Mouse (Mus musculus) bone marrow, adult 2 months (tissue): ENCODE data around the gene Rpl27. TPM values are rescaled to one million over a fixed set of nuclear protein-coding genes. Genes with fewer than 3 reads are reported as not detected.
"Not testable (repeated sequence)": the region's sequence is repeated elsewhere in the genome, so short reads cannot be mapped to it uniquely, and the experiment has no call there.

Source experiments
- H3K27ac ChIP-seq: fragments of 200-500 bp; 2 replicates; pipeline ENCODE4 v1.5.1; 2012; ENCODE audit warnings: low read depth, mild to moderate bottlenecking, control low read depth, inconsistent platforms, low read length; ENCODE audit not compliant: control insufficient read depth, poor library complexity, insufficient read depth
- H3K4me1 ChIP-seq: fragments of 200-500 bp; 2 replicates; pipeline ENCODE4 v1.6.1; 2011; ENCODE audit warnings: low read length; ENCODE audit not compliant: control insufficient read depth, insufficient read depth
- H3K4me3 ChIP-seq: fragments of 200-500 bp; replicated peaks from 2 replicates; pipeline ENCODE3; 2011; ENCODE audit warnings: mild to moderate bottlenecking, low read depth, low read length, control low read depth; ENCODE audit not compliant: control insufficient read depth
- CTCF ChIP-seq: fragments of 200-500 bp; IDR thresholded peaks from 2 replicates; pipeline ENCODE4 v1.5.1; 2011; ENCODE audit warnings: low read length, control low read depth; ENCODE audit not compliant: control insufficient read depth, insufficient read depth
- POLR2A ChIP-seq: fragments of 200-500 bp; IDR thresholded peaks from 2 replicates; pipeline ENCODE4 v1.6.1; 2011; ENCODE audit warnings: low read depth, mild to moderate bottlenecking, control low read depth, low read length, borderline replicate concordance; ENCODE audit not compliant: control insufficient read depth
- WGBS: fragments of 180-500 bp; shearing (Covaris S2); methylation state at CpG from one replicate; pipeline ENCODE4 v1.1.7; 2018; 5-methylcytosine and 5-hydroxymethylcytosine counted together
- polyA plus RNA-seq: library from polyadenylated mRNA; stranded (reverse); fragments of >200 nt; gene quantifications from 2 replicates; pipeline ENCODE4 v1.2.4, GENCODE M21; 2011; ENCODE audit warnings: low replicate concordance; ENCODE audit not compliant: missing spikeins, insufficient read depth, insufficient read length

Gene Rpl27
- polyA plus RNA-seq, 1 experiment: 941 TPM

- Histone ChIP-seq H3K27ac (no peak overlapping the region), H3K4me1 (peaks cover 3% of the 10 kb centered on the region), H3K4me3 (no peak overlapping the region)
- WGBS: 28% methylated on average over 13 of the region's 13 CpGs
- no peak for TF ChIP-seq CTCF
- TF ChIP-seq POLR2A: no peak
Measured at GRCm38 (mm10) chr11:101468731-101469130, 26.6 kb downstream of the Rpl27 start.

- Histone ChIP-seq H3K27ac (no peak overlapping the region), H3K4me1 (peaks cover 2% of the 10 kb centered on the region), H3K4me3 (no peak overlapping the region)
- WGBS: 67% methylated on average over 4 of the region's 4 CpGs
- TF ChIP-seq POLR2A (no peak), CTCF (no peak)
Measured at GRCm38 (mm10) chr11:101469155-101469554, 27.1 kb downstream of the Rpl27 start.

GRCm38 (mm10) chr11:101470206-101470605 is 28.1 kb downstream of the Rpl27 start:
- TF ChIP-seq POLR2A (no peak), CTCF (no peak)
- H3K27ac ChIP-seq: no peak overlapping the region
- H3K4me3 ChIP-seq: no peak overlapping the region
- H3K4me1 ChIP-seq: peaks cover 2% of the 10 kb centered on the region
- WGBS: 81% methylated on average over 7 of the region's 7 CpGs

GRCm38 (mm10) chr11:101471926-101472325 is 29.8 kb downstream of the Rpl27 start:
- TF ChIP-seq POLR2A (no peak), CTCF (no peak)
- Histone ChIP-seq H3K27ac (no peak overlapping the region), H3K4me3 (no peak overlapping the region), H3K4me1 (no peaks in the 10 kb centered on the region; the same call in 1 of the 2 replicates)
- WGBS: 76% methylated on average over 3 of the region's 3 CpGs

- Histone ChIP-seq H3K4me3 (no peak overlapping the region), H3K27ac (no peak overlapping the region), H3K4me1 (no peaks in the 10 kb centered on the region)
- 77% methylated on average over 7 of the region's 7 CpGs for WGBS
- TF ChIP-seq CTCF (no peak), POLR2A (no peak)
Measured at GRCm38 (mm10) chr11:101472336-101472735, 30.2 kb downstream of the Rpl27 start.

- not testable (repeated sequence) for H3K27ac ChIP-seq, H3K4me3 ChIP-seq, H3K4me1 ChIP-seq
- WGBS: 81% methylated on average over 1 of the region's 1 CpGs
Measured at GRCm38 (mm10) chr11:101473686-101474085, 31.6 kb downstream of the Rpl27 start.

GRCm38 (mm10) chr11:101474298-101474697 is 32.2 kb downstream of the Rpl27 start:
- no peak overlapping the region for H3K27ac ChIP-seq
- no peak for TF ChIP-seq POLR2A
- no peak for TF ChIP-seq CTCF
- no peaks in the 10 kb centered on the region for H3K4me1 ChIP-seq
- WGBS: 61% methylated on average over 5 of the region's 5 CpGs
- H3K4me3 ChIP-seq: no peak overlapping the region

- H3K27ac ChIP-seq, H3K4me3 ChIP-seq, H3K4me1 ChIP-seq: not testable (repeated sequence)
- 80% methylated on average over 4 of the region's 4 CpGs for WGBS
Measured at GRCm38 (mm10) chr11:101476361-101476760, 34.3 kb downstream of the Rpl27 start.

- 45% methylated on average over 4 of the region's 4 CpGs for WGBS
- H3K4me3 ChIP-seq: no peak overlapping the region
- H3K27ac ChIP-seq: no peak overlapping the region
- TF ChIP-seq POLR2A (no peak), CTCF (no peak)
- no peaks in the 10 kb centered on the region for H3K4me1 ChIP-seq
Measured at GRCm38 (mm10) chr11:101477194-101477551, 35.1 kb downstream of the Rpl27 start.
